Comparison of ENCODE assay signal across 8 mouse cellular contexts in genomic region chr11:63957207-63957606, GRCm38 (mm10). TPM values are rescaled to one million over a fixed set of nuclear protein-coding genes. Genes with fewer than 3 reads are reported as not detected.
A peak's percentile ranks its signal among the peaks of the same experiment; 100 is the strongest.
DNase-seq lines count a peak whose midpoint lies in the region; ATAC-seq lines count a peak whose summit lies in the region.

No protein-coding gene starts in this region.

- H3K27ac ChIP-seq in kidney, embryonic 15.5 days: no peak overlapping the region

- H3K36me3 ChIP-seq in kidney, embryonic 15.5 days: no peaks in the 10 kb centered on the region

- peaks cover 2% of the 10 kb centered on the region; the same call in 1 of the 2 replicates for H3K27me3 ChIP-seq in kidney, embryonic 15.5 days

- H3K4me2 ChIP-seq in kidney, embryonic 15.5 days: no peak overlapping the region

- no peaks in the 10 kb centered on the region for H3K9me3 ChIP-seq in kidney, embryonic 15.5 days (replicated peaks)

- peaks cover 12% of the 10 kb centered on the region for H3K4me1 ChIP-seq in kidney, embryonic 15.5 days

- WGBS in kidney, embryonic 15.5 days: 52% methylated on average over 4 of the region's 4 CpGs

- H3K4me3 ChIP-seq in kidney, embryonic 15.5 days (replicated peaks): no peak overlapping the region

- 0 out of 2 replicates have a peak, but pooled peaks have one; percentile 40 for ATAC-seq in kidney, embryonic 15.5 days (replicated peaks; ENCODE audit: low FRiP score)
- ATAC-seq in monocyte, adult 5-6 weeks (replicated peaks; ENCODE audit: insufficient number of reproducible peaks, low FRiP score, low TSS enrichment, poor library complexity, severe bottlenecking): no peak

- peak; percentile 37 for DNase-seq in kidney, adult 9 months
- no peak for DNase-seq in kidney, adult 11 months
- peak; percentile 58 for DNase-seq in WW6 (ENCODE audit: low read depth, low spot score)
- DNase-seq in naive thymus-derived CD4-positive, alpha-beta T cell, adult 2 months (ENCODE audit: low read depth): peak; percentile 82
- DNase-seq in Muller cell, postnatal 12 days (ENCODE audit: inconsistent ontology term): no peak
- DNase-seq in layer of hippocampus, postnatal 36 days: no peak

- H3K9ac ChIP-seq in kidney, embryonic 15.5 days: no peak overlapping the region

RNA-seq across cellular contexts. Expression of gene Hs3st3b1, which starts 35.1 kb away (rescaled TPM):
- 33.2 and 34.6 TPM in 2 replicates for polyA plus RNA-seq in kidney, embryonic 15.5 days (2015; fragmentation: Nextera tagmentation; extraction: Ambion mirVana)
- total RNA-seq in monocyte, adult 5-6 weeks (2017): 16.4 to 32.5 TPM (median 17.9 TPM) in 3 replicates
- total RNA-seq in layer of hippocampus, postnatal 36 days (2021): under 1 TPM; 0.52 to 0.63 TPM

Comparison
In these comparisons a context has a peak if more than half of its experiments do, and no peak if none do; other contexts are left out.
1. DNase-seq: peak in kidney, adult 9 months (single experiment), WW6 (single experiment) and naive thymus-derived CD4-positive, alpha-beta T cell, adult 2 months (single experiment); none in kidney, adult 11 months (single experiment), Muller cell, postnatal 12 days (single experiment) and layer of hippocampus, postnatal 36 days (0 of 2).
2. RNA of gene Hs3st3b1, which starts 35.1 kb away (total RNA-seq): 16.4 to 32.5 TPM in monocyte, adult 5-6 weeks; 0.52 to 0.63 TPM in layer of hippocampus, postnatal 36 days; every median in the first group is over 10 times any median in the second.